Mouse (Mus musculus): ENCODE data around the gene Txnrd3. TPM values are rescaled to one million over a fixed set of nuclear protein-coding genes. Genes with fewer than 3 reads are reported as not detected.

Txnrd3 gene
- total and polyA plus RNA-seq, 3 experiments = 6.1 to 8.6 (median 8.0) TPM

DNA sequence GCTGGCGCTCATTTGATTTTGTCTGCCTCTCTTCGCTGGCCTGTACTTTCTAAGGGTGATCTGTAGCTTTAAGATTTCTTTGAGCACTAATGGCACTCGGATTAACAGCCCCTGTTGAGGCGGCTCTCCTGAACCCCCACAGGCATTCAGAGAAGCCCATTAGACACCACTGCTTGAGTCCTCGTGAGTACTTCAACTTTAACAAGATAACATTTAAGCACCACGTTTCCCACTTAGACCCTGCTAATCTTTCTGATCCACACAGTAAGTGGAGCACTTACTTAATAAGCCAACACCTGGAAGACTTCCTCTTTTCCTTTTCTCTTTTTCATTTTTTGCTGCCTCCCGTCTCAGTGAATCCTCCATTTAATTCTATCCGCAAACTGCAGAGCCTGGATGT, 21.4 kb downstream of the Txnrd3 start:
- H3K27ac ChIP-seq (ENCODE audit: insufficient read depth, low read depth) = no peak overlapping the region
- DNase-seq (ENCODE audit: extremely low read depth) = no peak
- dilution Hi-C loops (cut with MboI; ENCODE audit: extremely low pct_ligation_motif_present, extremely low pct_unique_long_range_greater_than_20kb, low sequenced_read_pairs) (no loop called here), in situ Hi-C loops (cut with MboI; ENCODE audit: low pct_ligation_motif_present, low pct_unique_long_range_greater_than_20kb, low sequenced_read_pairs) (loop anchor here (25.0 kb wide), 1 partner anchor 872 kb away; no protein-coding TSS in a partner anchor)
- H3K4me3 ChIP-seq (replicated peaks in 1 of 3; ENCODE audit: low read depth in 2 of 3, low read length in 2 of 3, poor library complexity in 1 of 3) = no peak overlapping the region
- no peaks in the 10 kb centered on the region for H3K79me2 ChIP-seq (replicated peaks; ENCODE audit: control insufficient read depth, extremely low read depth, insufficient read depth, poor library complexity, severe bottlenecking)
- no peak overlapping the region for H3K4me2 ChIP-seq (ENCODE audit: insufficient read depth, low read depth, poor library complexity, severe bottlenecking)
- H3K4me1 ChIP-seq (ENCODE audit: control insufficient read depth in 1 of 2, insufficient read depth in 2 of 2) = peaks cover 0 to 5% of the 10 kb centered on the region in 2 experiments; a peak in 2 of 4 replicates
- TF ChIP-seq MYC (IDR thresholded peaks at IDR 0.05; ENCODE audit: low read depth, low read length) (no peak), ZMIZ1 (IDR thresholded peaks at IDR 0.05; ENCODE audit: low read depth, low read length) (no peak), EP300 (IDR thresholded peaks at IDR 0.05; ENCODE audit: low read length) (no peak), JUND (conservative IDR thresholded peaks at IDR 0.05; ENCODE audit: low read depth, low read length) (no peak), MAX (IDR thresholded peaks at IDR 0.05; ENCODE audit: low read length) (no peak), GABPA (IDR thresholded peaks at IDR 0.05; ENCODE audit: insufficient replicate concordance, low read depth, low read length) (no peak), JUN (IDR thresholded peaks at IDR 0.05; ENCODE audit: insufficient read depth, low read depth, low read length) (no peak), CTCF (conservative IDR thresholded peaks at IDR 0.05 in 1 of 2, IDR thresholded peaks at IDR 0.05 in 1 of 2; ENCODE audit: low read depth in 2 of 2, low read length in 2 of 2) (no peak), TCF12 (IDR thresholded peaks at IDR 0.05; ENCODE audit: low read depth, low read length) (no peak), TBP (conservative IDR thresholded peaks at IDR 0.05; ENCODE audit: low read depth, low read length) (no peak)
- H3K9ac ChIP-seq (ENCODE audit: insufficient read depth, low read depth) = no peak overlapping the region
- no peaks in the 10 kb centered on the region for H3K9me3 ChIP-seq (replicated peaks; ENCODE audit: low read length)
- H3K36me3 ChIP-seq (replicated peaks in 1 of 2; ENCODE audit: control insufficient read depth in 1 of 2, insufficient read depth in 1 of 2, low read length in 1 of 2) = peaks cover 0 to 25% of the 10 kb centered on the region in 2 experiments
- H3K27me3 ChIP-seq (replicated peaks) = no peaks in the 10 kb centered on the region

DNA sequence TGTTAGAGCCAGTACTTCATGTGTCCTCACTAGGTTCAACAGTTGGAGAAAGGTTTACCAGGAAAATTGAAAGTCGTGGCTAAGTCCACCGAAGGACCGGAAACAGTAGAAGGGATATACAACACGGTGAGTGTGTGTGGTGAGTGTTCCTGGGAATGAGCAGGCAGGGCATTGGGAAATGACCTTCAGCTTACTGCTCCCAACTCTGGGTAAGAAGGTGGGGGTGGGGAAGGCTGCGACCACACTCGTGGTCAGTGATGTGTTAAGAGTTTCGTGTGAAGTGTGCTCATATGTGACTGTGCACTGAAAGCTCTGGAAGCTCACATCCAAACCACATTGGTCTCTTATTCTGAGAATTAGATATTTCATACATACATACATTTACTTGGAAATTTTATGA, 21.9 kb downstream of the Txnrd3 start:
- TF ChIP-seq ETS1 (conservative IDR thresholded peaks at IDR 0.05; ENCODE audit: low read depth, low read length) = no peak
- TF ChIP-seq IRF4 (IDR thresholded peaks at IDR 0.05; ENCODE audit: low read depth, low read length) = no peak
- no peak for TF ChIP-seq USF1 (IDR thresholded peaks at IDR 0.05; ENCODE audit: low read depth, low read length)
- TF ChIP-seq KAT2A (IDR thresholded peaks at IDR 0.05; ENCODE audit: insufficient replicate concordance, low read length) = no peak
- TF ChIP-seq SIN3A (IDR thresholded peaks at IDR 0.05; ENCODE audit: low read length) = no peak
- no peak for TF ChIP-seq MYC (IDR thresholded peaks at IDR 0.05; ENCODE audit: low read depth, low read length)
- no peak for TF ChIP-seq CHD2 (IDR thresholded peaks at IDR 0.05; ENCODE audit: low read length)
- no peak for TF ChIP-seq E2F4 (IDR thresholded peaks at IDR 0.05; ENCODE audit: insufficient replicate concordance, low read depth, low read length)
- TF ChIP-seq MXI1 (IDR thresholded peaks at IDR 0.05; ENCODE audit: low read depth, low read length) = no peak
- TF ChIP-seq EP300 (IDR thresholded peaks at IDR 0.05; ENCODE audit: low read length) = no peak
- TF ChIP-seq POLR2A (IDR thresholded peaks at IDR 0.05; ENCODE audit: low read depth, low read length) = no peak
- no peak for TF ChIP-seq ELF1 (IDR thresholded peaks at IDR 0.05; ENCODE audit: low read depth, low read length)
- TF ChIP-seq HCFC1 (IDR thresholded peaks at IDR 0.05; ENCODE audit: low read depth, low read length) = no peak
- no peak for TF ChIP-seq RAD21 (IDR thresholded peaks at IDR 0.05; ENCODE audit: low read depth, low read length)
- TF ChIP-seq RCOR1 (conservative IDR thresholded peaks at IDR 0.05; ENCODE audit: low read depth, low read length) = no peak
- TF ChIP-seq MAZ (IDR thresholded peaks at IDR 0.05; ENCODE audit: low read depth, low read length) = no peak
- no peak for TF ChIP-seq MAFK (IDR thresholded peaks at IDR 0.05; ENCODE audit: insufficient replicate concordance, low read length)
- TF ChIP-seq USF2 (conservative IDR thresholded peaks at IDR 0.05; ENCODE audit: low read depth, low read length) = no peak
- no peak for TF ChIP-seq NRF1 (IDR thresholded peaks at IDR 0.05; ENCODE audit: low read depth, low read length)
- TF ChIP-seq TBP (conservative IDR thresholded peaks at IDR 0.05; ENCODE audit: low read depth, low read length) = no peak
- DNase-seq (ENCODE audit: extremely low read depth) = no peak
- in situ Hi-C loops (cut with MboI; ENCODE audit: low pct_ligation_motif_present, low pct_unique_long_range_greater_than_20kb, low sequenced_read_pairs) = loop anchor here (25.0 kb wide), 1 partner anchor 872 kb away; no protein-coding TSS in a partner anchor
- Histone ChIP-seq H3K27me3 (replicated peaks) (no peaks in the 10 kb centered on the region), H3K4me2 (ENCODE audit: insufficient read depth, low read depth, poor library complexity, severe bottlenecking) (no peak overlapping the region), H3K27ac (ENCODE audit: insufficient read depth, low read depth) (no peak overlapping the region), H3K9ac (ENCODE audit: insufficient read depth, low read depth) (no peak overlapping the region), H3K4me1 (ENCODE audit: control insufficient read depth in 1 of 2, insufficient read depth in 2 of 2) (peaks cover 0 to 5% of the 10 kb centered on the region in 2 experiments; a peak in 2 of 4 replicates), H3K79me2 (replicated peaks; ENCODE audit: control insufficient read depth, extremely low read depth, insufficient read depth, poor library complexity, severe bottlenecking) (no peaks in the 10 kb centered on the region), H3K36me3 (replicated peaks in 1 of 2; ENCODE audit: control insufficient read depth in 1 of 2, insufficient read depth in 1 of 2, low read length in 1 of 2) (peaks cover 0 to 22% of the 10 kb centered on the region in 2 experiments), H3K9me3 (replicated peaks; ENCODE audit: low read length) (no peaks in the 10 kb centered on the region), H3K4me3 (replicated peaks in 1 of 3; ENCODE audit: low read depth in 2 of 3, low read length in 2 of 3, poor library complexity in 1 of 3) (no peak overlapping the region)
- dilution Hi-C loops (cut with MboI; ENCODE audit: extremely low pct_ligation_motif_present, extremely low pct_unique_long_range_greater_than_20kb, low sequenced_read_pairs) = no loop called here

All from CH12.LX (cell line).